Mouse (Mus musculus): Measurements from ENCODE around the gene BC029722. TPM values are rescaled to one million over a fixed set of nuclear protein-coding genes. Genes with fewer than 3 reads are reported as not detected.
A peak's percentile ranks its signal among the peaks of the same experiment; 100 is the strongest.

BC029722 gene
- total RNA-seq, 1 experiment, result 7.0 TPM

- DNase-seq (ENCODE audit: low read depth, low spot score), result peak; percentile 92
- peak overlapping the region; percentile 59; the same call in 1 of the 2 replicates for H3K9ac ChIP-seq (ENCODE audit: insufficient read depth, low read depth, low read length, poor library complexity, severe bottlenecking)
- H3K27ac ChIP-seq (ENCODE audit: insufficient read depth, low read depth, low read length, poor library complexity, severe bottlenecking), result peak overlapping the region; percentile 37; the same call in 1 of the 2 replicates
- in situ Hi-C loops (cut with MboI; ENCODE audit: low sequenced_read_pairs in 2 of 2, unreplicated experiment in 2 of 2), result no loop called here
- peak; percentile 75; the same call in 1 of the 2 replicates for TF ChIP-seq ZC3H11A (IDR thresholded peaks at IDR 0.05; ENCODE audit: borderline replicate concordance, low read depth, low read length)
- no peak for TF ChIP-seq HCFC1 (IDR thresholded peaks at IDR 0.05; ENCODE audit: borderline replicate concordance, insufficient read depth, low read length)
- H3K4me1 ChIP-seq (ENCODE audit: control insufficient read depth in 2 of 2, insufficient read depth in 2 of 2, low read length in 2 of 2, poor library complexity in 1 of 2), result peaks cover 0 to 6% of the 10 kb centered on the region in 2 experiments; a peak in 1 of 4 replicates
- no peaks in the 10 kb centered on the region for H3K9me3 ChIP-seq (ENCODE audit: control insufficient read depth, insufficient read depth, low read depth, low read length)
- no peaks in the 10 kb centered on the region for H3K36me3 ChIP-seq (ENCODE audit: control insufficient read depth, insufficient read depth, low read length, poor library complexity, severe bottlenecking)
- H3K4me3 ChIP-seq (ENCODE audit: insufficient read depth in 1 of 2, low read depth in 1 of 2, low read length in 2 of 2, poor library complexity in 1 of 2, severe bottlenecking in 1 of 2), result peak overlapping the region in 1 of 2 experiments; percentile 17; a peak in 1 of 4 replicates
These were observed 7.3 kb downstream of the BC029722 start for GRCm38 (mm10) chr2:155811821-155812396.

GRCm38 (mm10) chr2:155809620-155810019 lies 9.6 kb downstream of the BC029722 start:
- TF ChIP-seq CHD2 (IDR thresholded peaks at IDR 0.05; ENCODE audit: low read depth, low read length) (no peak), ZNF384 (IDR thresholded peaks at IDR 0.05; ENCODE audit: low read depth, low read length) (no peak), HCFC1 (IDR thresholded peaks at IDR 0.05; ENCODE audit: borderline replicate concordance, insufficient read depth, low read length) (no peak), ZC3H11A (IDR thresholded peaks at IDR 0.05; ENCODE audit: borderline replicate concordance, low read depth, low read length) (no peak), MAFK (IDR thresholded peaks at IDR 0.05; ENCODE audit: insufficient read depth, low read depth, low read length) (no peak)
- peaks cover 0 to 6% of the 10 kb centered on the region in 2 experiments; a peak in 1 of 4 replicates for H3K4me1 ChIP-seq (ENCODE audit: control insufficient read depth in 2 of 2, insufficient read depth in 2 of 2, low read length in 2 of 2, poor library complexity in 1 of 2)
- in situ Hi-C loops (cut with MboI; ENCODE audit: low sequenced_read_pairs in 2 of 2, unreplicated experiment in 2 of 2), result no loop called here
- no peaks in the 10 kb centered on the region for H3K9me3 ChIP-seq (ENCODE audit: control insufficient read depth, insufficient read depth, low read depth, low read length)
- no peak overlapping the region for H3K4me3 ChIP-seq (ENCODE audit: insufficient read depth in 1 of 2, low read depth in 1 of 2, low read length in 2 of 2, poor library complexity in 1 of 2, severe bottlenecking in 1 of 2)
- H3K9ac ChIP-seq (ENCODE audit: insufficient read depth, low read depth, low read length, poor library complexity, severe bottlenecking), result no peak overlapping the region
- no peak for DNase-seq (ENCODE audit: low read depth, low spot score)
- no peak overlapping the region for H3K27ac ChIP-seq (ENCODE audit: insufficient read depth, low read depth, low read length, poor library complexity, severe bottlenecking)
- no peaks in the 10 kb centered on the region for H3K36me3 ChIP-seq (ENCODE audit: control insufficient read depth, insufficient read depth, low read length, poor library complexity, severe bottlenecking)

- Histone ChIP-seq H3K4me3 (ENCODE audit: insufficient read depth in 1 of 2, low read depth in 1 of 2, low read length in 2 of 2, poor library complexity in 1 of 2, severe bottlenecking in 1 of 2) (no peak overlapping the region), H3K27ac (ENCODE audit: insufficient read depth, low read depth, low read length, poor library complexity, severe bottlenecking) (no peak overlapping the region), H3K4me1 (ENCODE audit: control insufficient read depth in 2 of 2, insufficient read depth in 2 of 2, low read length in 2 of 2, poor library complexity in 1 of 2) (peaks cover 0 to 2% of the 10 kb centered on the region in 2 experiments; a peak in 1 of 4 replicates), H3K9ac (ENCODE audit: insufficient read depth, low read depth, low read length, poor library complexity, severe bottlenecking) (no peak overlapping the region), H3K36me3 (ENCODE audit: control insufficient read depth, insufficient read depth, low read length, poor library complexity, severe bottlenecking) (no peaks in the 10 kb centered on the region), H3K9me3 (ENCODE audit: control insufficient read depth, insufficient read depth, low read depth, low read length) (no peaks in the 10 kb centered on the region)
- TF ChIP-seq ZC3H11A (IDR thresholded peaks at IDR 0.05; ENCODE audit: borderline replicate concordance, low read depth, low read length), result no peak
- TF ChIP-seq MAFK (IDR thresholded peaks at IDR 0.05; ENCODE audit: insufficient read depth, low read depth, low read length), result no peak
- no peak for TF ChIP-seq ZNF384 (IDR thresholded peaks at IDR 0.05; ENCODE audit: low read depth, low read length)
- TF ChIP-seq HCFC1 (IDR thresholded peaks at IDR 0.05; ENCODE audit: borderline replicate concordance, insufficient read depth, low read length), result no peak
- no peak for TF ChIP-seq CHD2 (IDR thresholded peaks at IDR 0.05; ENCODE audit: low read depth, low read length)
- no peak for DNase-seq (ENCODE audit: low read depth, low spot score)
- in situ Hi-C loops (cut with MboI; ENCODE audit: low sequenced_read_pairs in 2 of 2, unreplicated experiment in 2 of 2), result no loop called here
These were observed 11.8 kb downstream of the BC029722 start for GRCm38 (mm10) chr2:155807408-155807807.

- in situ Hi-C loops (cut with MboI; ENCODE audit: low sequenced_read_pairs in 2 of 2, unreplicated experiment in 2 of 2), result no loop called here
- Histone ChIP-seq H3K4me1 (ENCODE audit: control insufficient read depth in 2 of 2, insufficient read depth in 2 of 2, low read length in 2 of 2, poor library complexity in 1 of 2) (no peaks in the 10 kb centered on the region), H3K27ac (ENCODE audit: insufficient read depth, low read depth, low read length, poor library complexity, severe bottlenecking) (no peak overlapping the region), H3K9me3 (ENCODE audit: control insufficient read depth, insufficient read depth, low read depth, low read length) (no peaks in the 10 kb centered on the region), H3K36me3 (ENCODE audit: control insufficient read depth, insufficient read depth, low read length, poor library complexity, severe bottlenecking) (no peaks in the 10 kb centered on the region), H3K4me3 (ENCODE audit: insufficient read depth in 1 of 2, low read depth in 1 of 2, low read length in 2 of 2, poor library complexity in 1 of 2, severe bottlenecking in 1 of 2) (no peak overlapping the region), H3K9ac (ENCODE audit: insufficient read depth, low read depth, low read length, poor library complexity, severe bottlenecking) (no peak overlapping the region)
- TF ChIP-seq HCFC1 (IDR thresholded peaks at IDR 0.05; ENCODE audit: borderline replicate concordance, insufficient read depth, low read length), result no peak
- TF ChIP-seq MAFK (IDR thresholded peaks at IDR 0.05; ENCODE audit: insufficient read depth, low read depth, low read length), result no peak
- no peak for TF ChIP-seq CHD2 (IDR thresholded peaks at IDR 0.05; ENCODE audit: low read depth, low read length)
- no peak for TF ChIP-seq ZNF384 (IDR thresholded peaks at IDR 0.05; ENCODE audit: low read depth, low read length)
- TF ChIP-seq ZC3H11A (IDR thresholded peaks at IDR 0.05; ENCODE audit: borderline replicate concordance, low read depth, low read length), result no peak
- no peak for DNase-seq (ENCODE audit: low read depth, low spot score)
These were observed 12.7 kb downstream of the BC029722 start for GRCm38 (mm10) chr2:155806548-155806947.

- Histone ChIP-seq H3K9ac (ENCODE audit: insufficient read depth, low read depth, low read length, poor library complexity, severe bottlenecking) (no peak overlapping the region), H3K4me3 (ENCODE audit: insufficient read depth in 1 of 2, low read depth in 1 of 2, low read length in 2 of 2, poor library complexity in 1 of 2, severe bottlenecking in 1 of 2) (no peak overlapping the region), H3K27ac (ENCODE audit: insufficient read depth, low read depth, low read length, poor library complexity, severe bottlenecking) (no peak overlapping the region), H3K36me3 (ENCODE audit: control insufficient read depth, insufficient read depth, low read length, poor library complexity, severe bottlenecking) (no peaks in the 10 kb centered on the region), H3K4me1 (ENCODE audit: control insufficient read depth in 2 of 2, insufficient read depth in 2 of 2, low read length in 2 of 2, poor library complexity in 1 of 2) (no peaks in the 10 kb centered on the region), H3K9me3 (ENCODE audit: control insufficient read depth, insufficient read depth, low read depth, low read length) (no peaks in the 10 kb centered on the region)
- in situ Hi-C loops (cut with MboI; ENCODE audit: low sequenced_read_pairs in 2 of 2, unreplicated experiment in 2 of 2), result no loop called here
- DNase-seq (ENCODE audit: low read depth, low spot score), result no peak
- no peak for TF ChIP-seq HCFC1 (IDR thresholded peaks at IDR 0.05; ENCODE audit: borderline replicate concordance, insufficient read depth, low read length)
These were observed 13.3 kb downstream of the BC029722 start for GRCm38 (mm10) chr2:155805925-155806255.
